Mouse (Mus musculus) forelimb bud, embryonic 11.5 days (tissue): ENCODE data around the gene Oma1.

Source experiments
- DNase-seq: peaks from one replicate; pipeline ENCODE4 v3.0.0-alpha.2; 2012; ENCODE audit warnings: low read depth, low spot score

Gene Oma1

GRCm38 (mm10) chr4:103358941-103359448, 45.4 kb downstream of the Oma1 start:
- DNase-seq: no peak

GRCm38 (mm10) chr4:103382171-103382570, 68.6 kb downstream of the Oma1 start:
- no peak for DNase-seq

- DNase-seq: no peak
Measured at GRCm38 (mm10) chr4:103385031-103385430, 71.4 kb downstream of the Oma1 start.

- no peak for DNase-seq
Measured at GRCm38 (mm10) chr4:103385835-103386787, 72.5 kb downstream of the Oma1 start.

GRCm38 (mm10) chr4:103387292-103387691, 73.7 kb downstream of the Oma1 start:
- DNase-seq: no peak

GRCm38 (mm10) chr4:103388530-103389178, 75.0 kb downstream of the Oma1 start:
- DNase-seq: no peak

- no peak for DNase-seq
Measured at GRCm38 (mm10) chr4:103389583-103389982, 76.0 kb downstream of the Oma1 start.

GRCm38 (mm10) chr4:103390499-103390898, 76.9 kb downstream of the Oma1 start:
- DNase-seq: no peak

DNA sequence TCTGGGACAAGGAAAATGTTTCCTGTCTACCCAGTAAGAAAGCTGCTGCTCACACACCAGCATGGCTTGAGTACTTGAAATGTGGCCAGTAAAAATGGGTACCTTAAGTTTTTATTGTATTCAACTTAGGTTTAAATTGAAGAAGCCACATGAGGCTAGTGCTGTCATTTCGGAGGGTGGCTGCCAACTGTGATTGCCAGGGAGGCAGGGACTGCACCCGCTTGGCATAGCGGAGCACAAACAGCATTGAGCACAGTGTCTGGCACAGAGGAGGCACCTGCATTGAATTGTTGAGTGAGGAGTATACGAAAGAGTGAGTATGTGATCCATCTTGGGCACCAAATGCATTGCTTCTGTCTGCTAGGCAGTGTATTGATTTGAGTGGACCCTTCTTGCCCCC, 81.5 kb downstream of the Oma1 start:
- no peak for DNase-seq

- DNase-seq: no peak
Measured at GRCm38 (mm10) chr4:103395905-103396304, 82.3 kb downstream of the Oma1 start.

- no peak for DNase-seq
Measured at GRCm38 (mm10) chr4:103396876-103397275, 83.3 kb downstream of the Oma1 start.

DNA sequence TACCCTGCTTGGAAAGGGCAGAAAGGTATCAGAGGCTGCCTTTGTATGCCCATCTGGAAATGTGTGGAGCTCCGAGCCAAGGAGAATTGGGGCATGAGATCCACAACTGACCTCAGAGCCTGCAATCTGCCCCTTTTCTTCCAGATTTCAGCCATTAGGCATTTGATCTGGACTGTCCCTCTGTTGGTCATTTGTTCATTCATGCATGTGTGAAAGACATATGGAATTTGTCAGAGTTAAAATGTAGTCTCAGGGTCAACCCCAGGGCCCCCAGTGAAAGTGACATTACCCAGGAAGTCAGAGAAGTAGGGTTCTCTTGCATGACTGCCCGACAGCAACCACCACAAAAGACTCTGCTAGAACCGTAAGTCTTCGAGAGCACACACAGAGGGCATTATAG, 89.0 kb downstream of the Oma1 start:
- no peak for DNase-seq

- no peak for DNase-seq
Measured at GRCm38 (mm10) chr4:103405321-103405720, 91.7 kb downstream of the Oma1 start.

DNA sequence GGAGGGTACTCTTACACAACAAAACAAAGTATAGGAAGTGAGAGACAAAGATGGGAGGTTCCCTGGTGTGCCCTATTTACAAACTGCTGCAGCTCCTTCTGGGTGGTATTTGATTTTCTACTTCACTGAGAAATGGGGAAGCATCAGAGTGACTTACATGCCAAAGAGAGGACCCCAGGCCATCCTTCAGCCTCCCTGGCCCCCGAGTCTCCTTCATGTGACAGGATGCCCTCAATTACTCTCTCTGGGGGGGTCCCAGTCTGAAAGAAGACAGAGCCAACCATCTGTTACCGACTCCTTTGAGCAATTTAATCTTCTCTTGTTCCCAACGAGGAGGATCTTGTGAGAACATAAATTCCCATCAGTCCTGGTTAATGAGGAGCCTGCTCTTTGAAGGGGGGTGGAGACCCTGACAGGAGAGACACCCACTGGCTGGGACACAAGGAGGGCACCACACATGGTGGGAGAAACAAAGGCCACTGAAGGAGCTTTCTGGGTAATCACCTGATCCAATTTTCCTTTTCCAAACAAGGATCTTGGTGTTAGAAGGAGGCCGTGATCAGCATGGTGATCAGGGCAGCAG, 96.7 kb downstream of the Oma1 start:
- DNase-seq: no peak
